Mouse (Mus musculus): Measurements from ENCODE around the gene Gm11757. TPM values are rescaled to one million over a fixed set of nuclear protein-coding genes. Genes with fewer than 3 reads are reported as not detected.
"Not testable (repeated sequence)": the region's sequence is repeated elsewhere in the genome, so short reads cannot be mapped to it uniquely, and the experiment has no call there.

The Gm11757 gene
- polyA plus RNA-seq (2012; rRNA removed): not detected in 2 replicates

GRCm38 (mm10) chr4:73891012-73891411 lies at the start of gene Gm11757:
Gm11757 (minus strand) TSS chr4:73891112.
- DNase-seq (ENCODE audit: low read depth): not testable (repeated sequence)

- not testable (repeated sequence) for DNase-seq (ENCODE audit: low read depth)
Observed at GRCm38 (mm10) chr4:73920660-73921059, 29.7 kb upstream of the Gm11757 start, which contains the start of gene Gm11756. Gm11756 (minus strand) TSS chr4:73920760.

GRCm38 (mm10) chr4:73905853-73906252 lies 14.9 kb upstream of the Gm11757 start, which contains the start of gene Gm13871:
Gm13871 (minus strand) TSS chr4:73905953.
- not testable (repeated sequence) for DNase-seq (ENCODE audit: low read depth)

- not testable (repeated sequence) for DNase-seq (ENCODE audit: low read depth)
Observed at GRCm38 (mm10) chr4:73876166-73876565, 14.7 kb downstream of the Gm11757 start, which contains the start of gene Gm11758. Gm11758 (minus strand) TSS chr4:73876266.

Other genes starting within 250 kb of the Gm11757 start
- gene Gm11239, start 222.8 kb downstream of the Gm11757 start, polyA plus RNA-seq (2012; rRNA removed): not detected in 2 replicates
- not detected in 2 replicates for gene Gm428, start 207.6 kb downstream of the Gm11757 start, polyA plus RNA-seq (2012; rRNA removed)
- 0.15 and 0.23 TPM in 2 replicates for gene Rasef, start 100.1 kb downstream of the Gm11757 start, polyA plus RNA-seq (2012; rRNA removed)
- not detected in 2 replicates for gene Gm11758, start 14.8 kb downstream of the Gm11757 start, polyA plus RNA-seq (2012; rRNA removed)
- gene Gm13871, start 14.8 kb upstream of the Gm11757 start, polyA plus RNA-seq (2012; rRNA removed): not detected in 2 replicates
- not detected in 2 replicates for gene Gm11756, start 29.6 kb upstream of the Gm11757 start, polyA plus RNA-seq (2012; rRNA removed)
- gene 2310002L09Rik, start 59.7 kb upstream of the Gm11757 start, polyA plus RNA-seq (2012; rRNA removed): not detected in 2 replicates
- 7.6 and 13.3 TPM in 2 replicates for gene Frmd3, start 122.3 kb upstream of the Gm11757 start, polyA plus RNA-seq (2012; rRNA removed)